Mouse (Mus musculus): ENCODE measurements around the gene Tmem163. TPM values are rescaled to one million over a fixed set of nuclear protein-coding genes. Genes with fewer than 3 reads are reported as not detected.
A peak's percentile ranks its signal among the peaks of the same experiment; 100 is the strongest.

Tmem163 gene
- polyA plus RNA-seq, 2 experiments: 0.13 to 0.27 TPM

GRCm38 (mm10) chr1:127508921-127509320 is 170.4 kb downstream of the Tmem163 start:
- Histone ChIP-seq H3K36me3 (replicated peaks; ENCODE audit: control insufficient read depth, insufficient read depth, low read depth) (no peaks in the 10 kb centered on the region), H3K4me2 (ENCODE audit: low read depth) (no peak overlapping the region), H3K27ac (no peak overlapping the region), H3K9ac (replicated peaks) (no peak overlapping the region), H3K9me3 (ENCODE audit: control insufficient read depth, low read length) (no peaks in the 10 kb centered on the region), H3K27me3 (ENCODE audit: control insufficient read depth, insufficient read depth, low read length) (no peaks in the 10 kb centered on the region), H3K4me1 (replicated peaks; ENCODE audit: control insufficient read depth in 2 of 2, insufficient read depth in 2 of 2, low read length in 1 of 2) (no peaks in the 10 kb centered on the region), H3K4me3 (ENCODE audit: insufficient read depth in 1 of 2, low read depth in 2 of 2, low read length in 2 of 2) (no peak overlapping the region)
- 71% methylated on average over 8 of the region's 8 CpGs for WGBS (ENCODE audit: insufficient replicate concordance)
- no peak for DNase-seq (ENCODE audit: low read depth in 3 of 3, low spot score in 3 of 3)
- TF ChIP-seq EP300 (IDR thresholded peaks at IDR 0.05; ENCODE audit: low read depth) (no peak), CTCF (IDR thresholded peaks at IDR 0.05; ENCODE audit: low read depth) (no peak)
- ATAC-seq (ENCODE audit: insufficient read depth): no peak

GRCm38 (mm10) chr1:127508067-127508739 is 171.1 kb downstream of the Tmem163 start:
- ATAC-seq (ENCODE audit: insufficient read depth): no peak
- DNase-seq (ENCODE audit: low read depth in 3 of 3, low spot score in 3 of 3): no peak
- no peak for TF ChIP-seq CTCF (IDR thresholded peaks at IDR 0.05; ENCODE audit: low read depth)
- no peak for TF ChIP-seq EP300 (IDR thresholded peaks at IDR 0.05; ENCODE audit: low read depth)
- Histone ChIP-seq H3K4me2 (ENCODE audit: low read depth) (no peak overlapping the region), H3K27ac (no peak overlapping the region), H3K9ac (replicated peaks) (no peak overlapping the region), H3K4me1 (replicated peaks; ENCODE audit: control insufficient read depth in 2 of 2, insufficient read depth in 2 of 2, low read length in 1 of 2) (no peaks in the 10 kb centered on the region), H3K4me3 (ENCODE audit: insufficient read depth in 1 of 2, low read depth in 2 of 2, low read length in 2 of 2) (no peak overlapping the region), H3K36me3 (replicated peaks; ENCODE audit: control insufficient read depth, insufficient read depth, low read depth) (no peaks in the 10 kb centered on the region), H3K27me3 (ENCODE audit: control insufficient read depth, insufficient read depth, low read length) (no peaks in the 10 kb centered on the region), H3K9me3 (ENCODE audit: control insufficient read depth, low read length) (no peaks in the 10 kb centered on the region)
- WGBS (ENCODE audit: insufficient replicate concordance): 66% methylated on average over 16 of the region's 16 CpGs

DNA sequence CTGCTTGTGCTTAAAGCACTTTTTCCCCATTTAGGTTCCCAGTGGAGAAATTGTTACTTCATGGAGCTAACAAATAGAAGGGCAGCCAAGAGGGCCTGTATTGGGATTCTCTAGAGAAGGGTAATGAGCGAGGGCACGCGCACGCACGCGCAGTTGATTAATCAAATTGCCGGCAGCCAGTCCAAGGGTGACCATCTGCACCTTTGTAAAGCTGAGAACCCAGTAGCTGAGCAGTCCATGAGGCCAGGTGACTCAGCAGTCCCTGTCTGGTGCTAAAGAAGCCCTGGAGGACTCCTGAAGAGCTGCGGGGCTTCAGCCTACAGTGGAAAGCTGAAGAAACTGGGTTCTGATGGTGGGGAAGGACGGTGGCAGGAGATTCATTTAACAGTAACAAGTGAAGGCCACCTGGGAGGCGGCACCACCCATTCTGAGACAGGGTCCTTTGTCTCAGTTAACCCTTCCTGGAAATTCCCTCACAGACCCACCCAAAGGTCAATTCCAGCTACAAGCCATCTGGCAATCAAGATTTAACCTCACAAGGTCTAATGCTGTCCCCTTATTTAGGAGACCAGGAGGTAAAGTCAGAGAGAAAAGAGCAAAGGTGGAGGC is 172.2 kb downstream of the Tmem163 start:
- Histone ChIP-seq H3K4me2 (ENCODE audit: low read depth) (no peak overlapping the region), H3K4me3 (ENCODE audit: insufficient read depth in 1 of 2, low read depth in 2 of 2, low read length in 2 of 2) (no peak overlapping the region), H3K36me3 (replicated peaks; ENCODE audit: control insufficient read depth, insufficient read depth, low read depth) (no peaks in the 10 kb centered on the region), H3K9me3 (ENCODE audit: control insufficient read depth, low read length) (no peaks in the 10 kb centered on the region), H3K27ac (no peak overlapping the region), H3K27me3 (ENCODE audit: control insufficient read depth, insufficient read depth, low read length) (no peaks in the 10 kb centered on the region), H3K4me1 (replicated peaks; ENCODE audit: control insufficient read depth in 2 of 2, insufficient read depth in 2 of 2, low read length in 1 of 2) (no peaks in the 10 kb centered on the region), H3K9ac (replicated peaks) (no peak overlapping the region)
- 78% methylated on average over 10 of the region's 10 CpGs for WGBS (ENCODE audit: insufficient replicate concordance)
- TF ChIP-seq EP300 (IDR thresholded peaks at IDR 0.05; ENCODE audit: low read depth) (no peak), CTCF (IDR thresholded peaks at IDR 0.05; ENCODE audit: low read depth) (no peak)
- ATAC-seq (ENCODE audit: insufficient read depth) (no peak), DNase-seq (ENCODE audit: low read depth in 3 of 3, low spot score in 3 of 3) (no peak)

DNA sequence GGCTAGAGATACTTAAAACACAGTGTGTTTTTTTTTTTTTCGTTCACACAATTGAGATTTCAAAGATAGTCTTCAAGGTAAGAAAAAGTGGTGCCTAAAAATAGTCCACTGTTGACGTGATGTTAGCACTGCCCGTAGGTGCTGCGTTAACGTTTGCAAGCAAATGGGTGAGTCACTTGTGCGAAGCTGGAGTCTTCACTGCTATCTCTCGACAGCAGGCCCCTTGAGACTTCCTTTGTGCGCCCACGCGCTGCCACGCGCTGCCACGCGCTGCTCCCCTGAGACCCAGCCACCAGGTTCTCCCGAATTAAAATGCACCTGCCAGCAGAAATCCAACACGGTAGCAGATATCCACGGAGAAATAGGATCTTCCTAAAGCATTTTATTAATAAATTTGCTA is 178.6 kb downstream of the Tmem163 start:
- 29% methylated on average over 17 of the region's 17 CpGs for WGBS (ENCODE audit: insufficient replicate concordance)
- no peak overlapping the region for H3K4me3 ChIP-seq (ENCODE audit: insufficient read depth in 1 of 2, low read depth in 2 of 2, low read length in 2 of 2)
- H3K36me3 ChIP-seq (replicated peaks; ENCODE audit: control insufficient read depth, insufficient read depth, low read depth): no peaks in the 10 kb centered on the region
- ATAC-seq (ENCODE audit: insufficient read depth) (no peak), DNase-seq (ENCODE audit: low read depth in 3 of 3, low spot score in 3 of 3) (no peak)
- H3K9ac ChIP-seq (replicated peaks): no peak overlapping the region
- H3K27me3 ChIP-seq (ENCODE audit: control insufficient read depth, insufficient read depth, low read length): no peaks in the 10 kb centered on the region
- H3K9me3 ChIP-seq (ENCODE audit: control insufficient read depth, low read length): no peaks in the 10 kb centered on the region
- no peaks in the 10 kb centered on the region for H3K4me1 ChIP-seq (replicated peaks; ENCODE audit: control insufficient read depth in 2 of 2, insufficient read depth in 2 of 2, low read length in 1 of 2)
- no peak for TF ChIP-seq EP300 (IDR thresholded peaks at IDR 0.05; ENCODE audit: low read depth)
- no peak for TF ChIP-seq CTCF (IDR thresholded peaks at IDR 0.05; ENCODE audit: low read depth)
- H3K4me2 ChIP-seq (ENCODE audit: low read depth): no peak overlapping the region
- H3K27ac ChIP-seq: no peak overlapping the region

GRCm38 (mm10) chr1:127500219-127500618 is 179.1 kb downstream of the Tmem163 start:
- H3K9ac ChIP-seq (replicated peaks): no peak overlapping the region
- ATAC-seq (ENCODE audit: insufficient read depth): no peak
- no peaks in the 10 kb centered on the region for H3K36me3 ChIP-seq (replicated peaks; ENCODE audit: control insufficient read depth, insufficient read depth, low read depth)
- peak; percentile 16 to 19 (median 18) for DNase-seq (ENCODE audit: low read depth in 3 of 3, low spot score in 3 of 3)
- H3K27ac ChIP-seq: no peak overlapping the region
- H3K4me1 ChIP-seq (replicated peaks; ENCODE audit: control insufficient read depth in 2 of 2, insufficient read depth in 2 of 2, low read length in 1 of 2): no peaks in the 10 kb centered on the region
- WGBS (ENCODE audit: insufficient replicate concordance): 6% methylated on average over 8 of the region's 8 CpGs
- no peaks in the 10 kb centered on the region for H3K27me3 ChIP-seq (ENCODE audit: control insufficient read depth, insufficient read depth, low read length)
- H3K4me2 ChIP-seq (ENCODE audit: low read depth): no peak overlapping the region
- no peak overlapping the region for H3K4me3 ChIP-seq (ENCODE audit: insufficient read depth in 1 of 2, low read depth in 2 of 2, low read length in 2 of 2)
- TF ChIP-seq EP300 (IDR thresholded peaks at IDR 0.05; ENCODE audit: low read depth) (no peak), CTCF (IDR thresholded peaks at IDR 0.05; ENCODE audit: low read depth) (peak; percentile 92)
- no peaks in the 10 kb centered on the region for H3K9me3 ChIP-seq (ENCODE audit: control insufficient read depth, low read length)
